Mouse (Mus musculus) CH12.LX (cell line): ENCODE measurements around the gene Nr2e3. TPM values are rescaled to one million over a fixed set of nuclear protein-coding genes. Genes with fewer than 3 reads are reported as not detected.

Experiments
- DNase-seq: peaks from one replicate; pipeline ENCODE4 v3.0.0-alpha.2; 2013; ENCODE audit errors: extremely low read depth
- H3K27ac ChIP-seq: 2 replicates; pipeline ENCODE4 v1.5.1; 2012; ENCODE audit warnings: low read depth, mild to moderate bottlenecking, control low read depth, moderate library complexity; ENCODE audit not compliant: insufficient read depth
- H3K27me3 ChIP-seq: replicated peaks from 2 replicates; pipeline ENCODE3; 2012; ENCODE audit warnings: inconsistent platforms
- H3K36me3 ChIP-seq, 2 experiments: replicated peaks in 1 of 2; 2 replicates each; pipeline versions ENCODE3 to v1.6.1; 2012; ENCODE audit warnings: inconsistent platforms in 1 of 2, low read length in 1 of 2, mild to moderate bottlenecking in 1 of 2, mixed read lengths in 1 of 2, moderate library complexity in 1 of 2; ENCODE audit not compliant: control insufficient read depth in 1 of 2, insufficient read depth in 1 of 2
- H3K4me1 ChIP-seq, 2 experiments: 2 replicates each; pipeline ENCODE4 v1.6.1; 2012; ENCODE audit warnings: inconsistent platforms in 1 of 2, moderate library complexity in 1 of 2; ENCODE audit not compliant: insufficient read depth in 2 of 2, control insufficient read depth in 1 of 2
- H3K4me2 ChIP-seq: 2 replicates; pipeline ENCODE4 v1.6.1; 2012; ENCODE audit warnings: low read depth, mild to moderate bottlenecking, control low read depth; ENCODE audit not compliant: poor library complexity, insufficient read depth, severe bottlenecking
- H3K4me3 ChIP-seq, 3 experiments: fragments of 150-350 bp in 1 of 3; sonication (generic) in 1 of 3; replicated peaks in 1 of 3; 2 replicates each; pipeline versions ENCODE3 to v1.5.1; 2011 to 2012; ENCODE audit warnings: low read depth in 2 of 3, low read length in 2 of 3, mild to moderate bottlenecking in 2 of 3, moderate library complexity in 2 of 3, control low read depth in 1 of 3, improper control_type of control experiment in 1 of 3, inconsistent platforms in 1 of 3, mixed read lengths in 1 of 3; ENCODE audit not compliant: poor library complexity in 1 of 3
- H3K79me2 ChIP-seq: replicated peaks from 2 replicates; pipeline ENCODE4 v1.6.1; 2012; ENCODE audit warnings: mild to moderate bottlenecking, moderate library complexity; ENCODE audit not compliant: control insufficient read depth, poor library complexity, insufficient read depth, severe bottlenecking; ENCODE audit errors: extremely low read depth
- H3K9ac ChIP-seq: 2 replicates; pipeline ENCODE4 v1.6.1; 2012; ENCODE audit warnings: low read depth, mild to moderate bottlenecking, control low read depth, moderate library complexity; ENCODE audit not compliant: insufficient read depth
- H3K9me3 ChIP-seq: replicated peaks from 2 replicates; pipeline ENCODE3; 2012; ENCODE audit warnings: low read length, inconsistent platforms, mixed read lengths
- CHD2 ChIP-seq: IDR thresholded peaks from 2 replicates; pipeline ENCODE4 v1.6.1; 2011; ENCODE audit warnings: low read length, improper control_type of control experiment
- CTCF ChIP-seq, 2 experiments: IDR thresholded peaks in 1 of 2; conservative IDR thresholded peaks in 1 of 2; 2 replicates each; pipeline ENCODE4 v1.5.1; 2011 to 2012; ENCODE audit warnings: low read depth in 2 of 2, low read length in 2 of 2, improper control_type of control experiment in 1 of 2, inconsistent platforms in 1 of 2, mild to moderate bottlenecking in 1 of 2, moderate library complexity in 1 of 2
- EP300 ChIP-seq: IDR thresholded peaks from 2 replicates; pipeline ENCODE4 v1.6.1; 2011; ENCODE audit warnings: low read length, improper control_type of control experiment
- HCFC1 ChIP-seq: IDR thresholded peaks from 2 replicates; pipeline ENCODE4 v1.6.1; 2012; ENCODE audit warnings: low read depth, mild to moderate bottlenecking, inconsistent platforms, low read length, improper control_type of control experiment
- IRF4 ChIP-seq: IDR thresholded peaks from 2 replicates; pipeline ENCODE4 v1.6.1; 2014; ENCODE audit warnings: low read depth, mild to moderate bottlenecking, inconsistent platforms, low read length, improper control_type of control experiment
- JUN ChIP-seq: IDR thresholded peaks from 2 replicates; pipeline ENCODE4 v1.6.1; 2011; ENCODE audit warnings: low read depth, mild to moderate bottlenecking, low read length, improper control_type of control experiment, moderate library complexity; ENCODE audit not compliant: insufficient read depth
- MAX ChIP-seq: IDR thresholded peaks from 2 replicates; pipeline ENCODE4 v1.6.1; 2011; ENCODE audit warnings: low read length, improper control_type of control experiment
- MAZ ChIP-seq: IDR thresholded peaks from 2 replicates; pipeline ENCODE4 v1.6.1; 2012; ENCODE audit warnings: low read depth, mild to moderate bottlenecking, inconsistent platforms, low read length, improper control_type of control experiment, moderate library complexity
- MEF2A ChIP-seq: IDR thresholded peaks from 2 replicates; pipeline ENCODE4 v1.6.1; 2014; ENCODE audit warnings: low read depth, mild to moderate bottlenecking, inconsistent platforms, low read length, improper control_type of control experiment, borderline replicate concordance
- MXI1 ChIP-seq: IDR thresholded peaks from 2 replicates; pipeline ENCODE4 v1.6.1; 2011; ENCODE audit warnings: mild to moderate bottlenecking, low read depth, low read length, improper control_type of control experiment
- MYC ChIP-seq: IDR thresholded peaks from 2 replicates; pipeline ENCODE4 v1.6.1; 2011; ENCODE audit warnings: low read depth, mild to moderate bottlenecking, improper control_type of control experiment, low read length
- NELFE ChIP-seq: IDR thresholded peaks from 2 replicates; pipeline ENCODE4 v1.6.1; 2011; ENCODE audit warnings: low read depth, low read length, improper control_type of control experiment
- RAD21 ChIP-seq: IDR thresholded peaks from 2 replicates; pipeline ENCODE4 v1.6.1; 2011; ENCODE audit warnings: low read depth, mild to moderate bottlenecking, low read length, improper control_type of control experiment, moderate library complexity
- SMC3 ChIP-seq: IDR thresholded peaks from 2 replicates; pipeline ENCODE4 v1.6.1; 2011; ENCODE audit warnings: low read depth, low read length, improper control_type of control experiment
- TBP ChIP-seq: conservative IDR thresholded peaks from 2 replicates; pipeline ENCODE4 v1.6.1; 2011; ENCODE audit warnings: low read depth, low read length, improper control_type of control experiment
- UBTF ChIP-seq: IDR thresholded peaks from 2 replicates; pipeline ENCODE4 v1.6.1; 2012; ENCODE audit warnings: low read depth, mild to moderate bottlenecking, inconsistent platforms, low read length, improper control_type of control experiment, moderate library complexity
- ZKSCAN1 ChIP-seq: IDR thresholded peaks from 2 replicates; pipeline ENCODE4 v1.6.1; 2012; ENCODE audit warnings: low read depth, inconsistent platforms, low read length, improper control_type of control experiment, borderline replicate concordance
- ZNF384 ChIP-seq: IDR thresholded peaks from 2 replicates; pipeline ENCODE4 v1.6.1; 2012; ENCODE audit warnings: low read depth, low read length, improper control_type of control experiment, inconsistent platforms
- dilution Hi-C: fragments of 300-500 bp; cut with MboI; formaldehyde crosslinking; loops from 2 replicates; pipeline ENCODE4 v1.14.3; 2020; ENCODE audit warnings: low sequenced_read_pairs; ENCODE audit not compliant: extremely low pct_unique_long_range_greater_than_20kb, extremely low pct_ligation_motif_present
- in situ Hi-C: fragments of 300-500 bp; cut with MboI; formaldehyde crosslinking; loops from 3 replicates; pipeline ENCODE4 v1.14.3; 2019; ENCODE audit warnings: low sequenced_read_pairs, low pct_ligation_motif_present, low pct_unique_long_range_greater_than_20kb, mixed read lengths
- polyA plus RNA-seq: library from polyadenylated mRNA; unstranded; fragments of >175 nt; gene quantifications from 2 replicates; pipeline ENCODE4 v1.2.1, GENCODE M21; 2012; ENCODE audit warnings: low read depth; ENCODE audit not compliant: insufficient read length
- total RNA-seq, 2 experiments: library from RNA; depleted of rRNA; stranded (reverse); fragments of 300-350 nt in 1 of 2; fragments of >200 nt in 1 of 2; gene quantifications; 2 replicates each; pipeline ENCODE4 v1.2.3; 2012 to 2014

Gene Nr2e3
- total and polyA plus RNA-seq, 3 experiments, result 0.13 TPM; not detected in 2

DNA sequence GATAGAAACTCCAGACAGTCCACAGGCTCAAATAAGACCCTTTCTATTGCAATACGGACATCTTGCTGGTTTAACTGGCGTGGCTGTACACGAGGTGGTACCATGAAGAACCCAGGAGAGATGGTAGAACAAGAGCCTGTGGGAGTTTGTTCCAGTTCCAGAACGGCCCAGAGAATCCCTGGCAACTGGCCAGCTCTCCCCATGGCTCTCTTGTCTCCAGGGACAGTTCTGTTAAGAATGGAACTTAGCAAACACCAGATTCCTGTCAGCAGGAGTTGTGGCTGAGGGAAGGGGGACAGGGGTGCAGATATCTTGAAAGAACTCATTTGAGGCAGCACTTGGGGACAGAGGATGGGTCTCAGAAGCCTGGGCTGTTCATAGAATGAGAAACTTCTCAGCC is 10.8 kb upstream of the Nr2e3 start:
- Histone ChIP-seq H3K79me2 (no peaks in the 10 kb centered on the region), H3K27me3 (no peaks in the 10 kb centered on the region), H3K36me3 (no peaks in the 10 kb centered on the region), H3K4me2 (no peak overlapping the region), H3K27ac (no peak overlapping the region), H3K9me3 (no peaks in the 10 kb centered on the region), H3K9ac (no peak overlapping the region), H3K4me3 (no peak overlapping the region), H3K4me1 (no peaks in the 10 kb centered on the region)
- dilution Hi-C loops, result no loop called here
- in situ Hi-C loops, result no loop called here
- TF ChIP-seq RAD21 (no peak), ZKSCAN1 (no peak), CTCF (conservative IDR thresholded peaks at IDR 0.05 in 1 of 2, IDR thresholded peaks at IDR 0.05 in 1 of 2; ENCODE audit: low read depth in 2 of 2, low read length in 2 of 2) (no peak)
- no peak for DNase-seq

- TF ChIP-seq MXI1 (no peak), SMC3 (peak; percentile 70), JUN (no peak), EP300 (no peak), HCFC1 (no peak), CHD2 (no peak), CTCF (conservative IDR thresholded peaks at IDR 0.05 in 1 of 2, IDR thresholded peaks at IDR 0.05 in 1 of 2; ENCODE audit: low read depth in 2 of 2, low read length in 2 of 2) (peak; percentile 83 to 88), MAZ (no peak), MEF2A (no peak), NELFE (no peak), TBP (no peak), RAD21 (peak; percentile 73), MYC (no peak)
- H3K27me3 ChIP-seq, result no peaks in the 10 kb centered on the region
- no peaks in the 10 kb centered on the region for H3K79me2 ChIP-seq
- no peak overlapping the region for H3K9ac ChIP-seq
- H3K27ac ChIP-seq, result no peak overlapping the region
- H3K4me3 ChIP-seq, result no peak overlapping the region
- dilution Hi-C loops (no loop called here), in situ Hi-C loops (no loop called here)
- no peaks in the 10 kb centered on the region for H3K36me3 ChIP-seq
- H3K4me2 ChIP-seq, result no peak overlapping the region
- peak; percentile 69 for DNase-seq
- no peaks in the 10 kb centered on the region for H3K4me1 ChIP-seq
- H3K9me3 ChIP-seq, result no peaks in the 10 kb centered on the region
Measured at GRCm38 (mm10) chr9:59969383-59969782, 8.9 kb upstream of the Nr2e3 start.

GRCm38 (mm10) chr9:59965046-59965445 is 4.6 kb upstream of the Nr2e3 start:
- Histone ChIP-seq H3K4me1 (no peaks in the 10 kb centered on the region), H3K27me3 (no peaks in the 10 kb centered on the region), H3K79me2 (no peaks in the 10 kb centered on the region), H3K4me3 (no peak overlapping the region), H3K36me3 (no peaks in the 10 kb centered on the region), H3K9ac (no peak overlapping the region), H3K9me3 (no peaks in the 10 kb centered on the region), H3K4me2 (no peak overlapping the region), H3K27ac (no peak overlapping the region)
- no peak for DNase-seq
- in situ Hi-C loops (no loop called here), dilution Hi-C loops (no loop called here)
- no peak for TF ChIP-seq ZKSCAN1
- no peak for TF ChIP-seq MAX
- TF ChIP-seq EP300, result no peak
- no peak for TF ChIP-seq UBTF
- TF ChIP-seq ZNF384, result no peak
- no peak for TF ChIP-seq HCFC1
- no peak for TF ChIP-seq IRF4
